Mouse (Mus musculus) induced T-regulatory cell, adult 2 months (primary cell): ENCODE data around the gene 4930412O13Rik.
A peak's percentile ranks its signal among the peaks of the same experiment; 100 is the strongest.

ENCODE experiments used
- DNase-seq: peaks from one replicate; pipeline ENCODE4 v3.0.0-alpha.2; 2012; ENCODE audit warnings: low read depth

4930412O13Rik gene

DNA sequence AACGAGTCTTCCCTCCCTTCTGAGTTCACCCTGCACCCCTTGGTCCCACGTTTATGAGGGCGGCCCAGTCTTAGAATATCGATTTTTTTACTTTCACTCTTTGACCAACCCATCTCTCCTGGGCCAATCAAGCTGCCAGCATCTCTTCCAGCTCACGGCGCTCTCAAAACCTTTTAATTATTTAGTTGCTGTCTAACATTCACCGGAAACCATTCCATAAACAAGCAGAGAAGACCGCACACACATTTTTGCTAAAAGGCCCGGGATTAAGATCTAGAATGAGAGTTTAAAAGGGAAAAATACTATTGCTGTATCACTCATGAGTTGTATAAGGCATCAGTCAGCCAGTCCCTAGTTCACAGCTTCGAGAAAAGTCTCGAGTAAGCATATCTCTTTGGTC is 781 bp upstream of the 4930412O13Rik start:
- DNase-seq: no peak

- peak; percentile 68 for DNase-seq
These were observed 565 bp downstream of the 4930412O13Rik start for GRCm38 (mm10) chr2:9881611-9882023.

GRCm38 (mm10) chr2:9882371-9882925 is 1.4 kb downstream of the 4930412O13Rik start:
- DNase-seq: peak; percentile 73

GRCm38 (mm10) chr2:9882926-9883802 is 2.1 kb downstream of the 4930412O13Rik start:
- DNase-seq: peak; percentile 68

- peak; percentile 76 for DNase-seq
These were observed 2.9 kb downstream of the 4930412O13Rik start for GRCm38 (mm10) chr2:9883803-9884532.

- DNase-seq: peak; percentile 36
These were observed 3.6 kb downstream of the 4930412O13Rik start for GRCm38 (mm10) chr2:9884533-9885216.

- peak; percentile 18 for DNase-seq
These were observed 4.2 kb downstream of the 4930412O13Rik start for GRCm38 (mm10) chr2:9885217-9885770.

DNA sequence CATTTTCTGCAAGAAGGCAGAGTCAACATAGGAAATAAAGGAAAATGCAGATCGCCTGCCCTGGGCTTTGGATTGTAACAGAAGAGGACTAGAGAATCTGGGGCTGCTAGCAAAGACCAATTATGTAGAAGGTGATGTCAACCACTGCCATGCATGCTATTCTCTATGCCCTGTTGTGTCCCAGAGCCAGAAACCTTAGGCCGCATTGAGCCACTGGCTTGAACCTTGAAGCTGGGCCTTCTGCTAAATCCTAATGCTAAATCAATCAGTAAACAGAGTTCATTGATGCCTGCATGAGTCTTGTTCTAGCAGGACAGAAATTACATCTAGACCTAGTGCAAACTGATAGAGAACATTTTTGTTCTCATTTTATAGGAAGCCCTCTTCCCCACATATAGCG is 5.0 kb downstream of the 4930412O13Rik start:
- DNase-seq: no peak

DNA sequence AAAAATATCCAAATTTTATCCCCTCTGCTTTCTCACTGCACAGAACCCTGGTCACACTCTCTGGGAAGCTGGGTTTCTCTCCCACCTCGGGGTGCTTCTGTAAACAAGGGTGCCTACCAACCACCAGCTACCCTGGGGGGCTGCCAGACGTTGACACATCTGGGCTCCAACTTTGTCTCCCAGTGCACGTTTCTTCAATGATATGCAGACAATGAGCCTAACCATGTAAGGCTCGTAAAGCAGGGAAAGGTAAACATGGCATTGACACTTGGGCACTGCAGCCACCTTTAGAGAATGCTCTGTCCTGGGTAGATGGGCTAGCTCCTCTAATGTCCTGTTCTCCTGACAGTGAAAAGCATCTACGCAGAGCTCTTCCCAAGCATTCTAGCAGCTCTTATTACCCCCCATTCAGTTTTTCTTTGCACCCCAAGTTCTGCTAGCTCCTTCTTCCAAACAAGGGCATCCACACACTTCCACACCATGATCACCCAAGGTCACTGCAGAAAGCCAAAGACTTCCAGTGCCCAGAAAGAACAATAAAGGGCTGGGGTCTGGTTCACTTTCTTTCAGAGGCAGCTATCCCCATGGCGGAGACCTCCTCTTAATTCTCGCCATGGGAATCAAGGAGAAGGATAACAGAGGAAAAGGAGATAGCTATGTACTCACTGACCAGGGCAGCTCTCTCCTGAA is 6.0 kb downstream of the 4930412O13Rik start:
- peak; percentile 17 for DNase-seq

GRCm38 (mm10) chr2:9887636-9888035 is 6.6 kb downstream of the 4930412O13Rik start:
- peak; percentile 47 for DNase-seq

DNA sequence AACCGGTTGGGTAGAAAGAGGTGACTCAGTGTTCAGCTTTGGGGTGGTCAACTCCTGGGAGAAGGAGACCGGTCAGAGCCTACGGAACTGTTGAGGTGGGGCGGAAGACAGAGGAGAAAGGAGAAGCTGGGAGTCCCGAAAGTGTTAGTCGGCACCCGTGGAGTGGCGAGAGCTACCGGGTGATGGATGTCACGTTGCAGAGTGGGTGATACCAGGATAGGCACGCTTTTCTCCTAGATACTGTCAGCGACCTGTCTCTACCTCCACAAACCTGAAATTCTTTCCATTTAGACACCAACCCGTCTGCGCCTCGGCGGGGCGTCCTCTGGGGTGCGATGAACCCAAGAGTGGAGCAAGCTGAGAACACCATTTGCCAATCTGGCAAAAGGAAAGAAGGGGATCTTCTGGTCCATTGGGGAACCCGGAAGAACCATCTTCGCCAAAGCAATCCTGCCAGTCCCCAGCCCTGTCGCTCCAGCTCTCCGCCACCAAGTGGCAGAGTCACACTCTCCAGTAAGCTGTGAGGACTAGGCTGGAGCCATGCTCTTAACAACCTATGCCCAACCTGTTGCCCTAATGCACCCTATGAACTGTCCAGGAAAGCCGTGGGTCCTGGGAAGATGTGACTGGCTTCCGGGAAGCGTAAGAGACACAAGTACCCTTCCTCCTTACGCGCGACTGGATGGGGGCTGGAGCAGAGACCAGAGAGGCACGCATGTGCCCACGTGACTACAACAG is 8.0 kb downstream of the 4930412O13Rik start, which contains the start of gene 9230102O04Rik:
TSS of gene 9230102O04Rik (minus strand) at position 628 of the 738 bp plus-strand sequence.
- peak; percentile 86 for DNase-seq

- DNase-seq: peak; percentile 59
These were observed 8.7 kb downstream of the 4930412O13Rik start, which contains the start of gene Gata3 for GRCm38 (mm10) chr2:9889651-9890183. Gene Gata3, minus strand, starts transcription at chr2:9890034.

- DNase-seq: peak; percentile 45
These were observed 9.2 kb downstream of the 4930412O13Rik start for GRCm38 (mm10) chr2:9890251-9890650.

DNA sequence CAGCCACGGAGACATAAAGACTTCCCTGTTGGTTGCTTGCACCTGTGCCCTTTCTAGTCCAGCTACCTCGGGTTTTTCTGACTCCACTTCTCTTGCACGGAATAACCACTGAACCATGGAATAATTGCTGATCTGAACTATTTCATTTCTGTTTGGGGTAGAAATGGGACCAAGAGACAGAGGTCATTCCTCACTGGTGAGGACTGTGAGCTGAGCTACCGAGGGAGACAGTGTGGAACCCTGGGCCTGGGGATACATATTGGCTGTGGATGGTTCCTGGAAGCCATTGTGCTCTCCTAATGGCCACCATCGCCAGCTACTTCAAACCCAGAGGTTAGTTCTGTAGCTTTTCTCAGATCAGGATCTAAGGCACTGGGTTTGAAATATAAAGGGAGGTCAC is 9.9 kb downstream of the 4930412O13Rik start:
- peak; percentile 51 for DNase-seq

DNA sequence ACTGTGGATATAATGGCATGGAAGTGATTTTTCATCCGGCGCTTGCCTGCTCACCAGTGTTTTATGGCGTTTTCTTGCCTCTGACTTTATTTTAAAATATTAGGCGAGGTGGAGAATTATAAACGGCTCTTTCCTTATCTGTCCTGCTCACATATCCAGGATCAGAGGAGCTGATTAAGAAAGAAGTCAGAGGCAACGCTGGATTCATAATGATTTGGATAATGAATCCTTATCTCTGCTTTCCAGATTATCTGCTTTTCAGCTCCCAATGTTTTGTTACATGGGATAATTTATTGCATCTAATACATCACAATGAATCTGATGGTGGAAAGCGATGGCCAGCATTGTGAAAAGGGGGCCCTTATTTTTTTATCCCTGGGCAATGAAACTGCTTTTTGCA is 11.5 kb downstream of the 4930412O13Rik start:
- peak; percentile 29 for DNase-seq

- DNase-seq: peak; percentile 44
These were observed 12.4 kb downstream of the 4930412O13Rik start for GRCm38 (mm10) chr2:9893272-9893953.

DNA sequence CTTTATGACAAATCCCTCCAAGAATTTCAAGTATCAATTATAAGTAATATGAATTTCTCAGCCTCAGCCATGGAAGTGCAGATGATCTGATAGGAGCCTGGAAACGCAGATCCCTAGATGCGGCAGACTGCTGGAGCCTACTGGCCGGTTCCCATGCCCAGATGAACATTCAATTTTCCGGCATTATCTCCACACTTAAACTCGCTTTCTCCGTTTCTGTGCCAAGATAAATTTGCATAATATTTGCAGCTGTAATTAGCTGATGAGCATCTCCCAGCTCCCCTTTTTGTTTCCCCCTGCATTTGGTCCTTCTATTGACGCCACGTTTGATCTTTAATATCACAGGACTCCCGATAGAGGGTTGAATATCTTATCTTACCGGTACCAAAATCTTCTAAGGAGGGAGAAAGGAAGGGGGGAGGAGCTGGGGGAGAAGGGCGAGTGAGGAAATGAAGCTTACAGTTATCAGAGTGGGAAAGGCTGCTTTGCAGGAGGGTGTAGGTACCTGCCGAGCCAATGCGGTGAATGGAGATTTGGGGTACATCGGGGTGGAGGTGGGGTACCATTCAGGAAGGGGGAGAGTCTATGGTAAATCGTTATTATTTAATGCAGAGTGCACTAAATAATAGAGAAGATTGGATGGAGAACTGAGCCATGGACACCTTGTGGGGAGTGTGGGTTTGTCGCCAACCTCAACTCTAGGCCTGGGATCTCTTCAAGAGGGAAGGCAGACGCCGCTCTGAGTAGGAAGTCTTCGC is 14.0 kb downstream of the 4930412O13Rik start:
- peak; percentile 32 for DNase-seq

DNA sequence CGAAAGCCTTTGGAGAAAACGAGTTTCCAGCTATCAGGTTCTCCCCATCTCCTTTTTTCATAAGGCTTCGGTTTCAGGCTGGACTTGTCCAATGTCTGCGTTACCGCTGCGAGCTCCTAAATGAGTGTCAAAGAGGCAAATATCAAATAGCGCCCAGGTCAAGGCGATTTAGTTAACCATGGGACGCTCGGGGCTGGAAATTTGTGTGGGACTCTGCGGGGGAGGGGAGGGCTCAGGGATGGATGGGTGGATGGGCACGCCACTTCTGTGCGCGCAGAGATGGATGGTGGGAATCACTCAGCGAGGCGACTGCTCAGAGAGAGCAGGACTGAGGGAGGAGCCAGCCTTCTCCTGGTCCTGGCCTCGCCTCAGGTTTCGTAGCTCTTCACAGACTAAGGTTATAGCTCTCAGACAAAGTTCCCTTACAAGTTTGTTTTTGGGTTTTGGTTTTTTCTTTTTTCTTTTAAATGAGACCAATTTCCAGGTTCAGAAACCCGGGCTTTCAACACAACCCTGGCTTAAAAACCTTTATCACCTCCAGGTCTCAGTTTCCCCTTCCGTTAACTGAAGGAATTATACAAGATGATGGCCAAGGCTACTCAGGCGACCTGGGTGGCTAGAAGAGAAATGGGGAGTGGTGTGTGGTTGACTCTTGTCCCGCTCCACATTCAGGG is 15.2 kb downstream of the 4930412O13Rik start:
- DNase-seq: peak; percentile 30
